Mouse (Mus musculus): ENCODE data around the gene Apba1.

The Apba1 gene

GRCm38 (mm10) chr19:23930826-23931225 lies 172.1 kb downstream of the Apba1 start:
- no peak for DNase-seq (ENCODE audit: low spot score in 2 of 2)

GRCm38 (mm10) chr19:23941422-23941949 lies 182.8 kb downstream of the Apba1 start:
- no peak for DNase-seq (ENCODE audit: low spot score in 2 of 2)

GRCm38 (mm10) chr19:23942886-23943285 lies 184.2 kb downstream of the Apba1 start:
- no peak for DNase-seq (ENCODE audit: low spot score in 2 of 2)

- no peak for DNase-seq (ENCODE audit: low spot score in 2 of 2)
Measured at GRCm38 (mm10) chr19:23946026-23946685, 187.5 kb downstream of the Apba1 start.

- no peak for DNase-seq (ENCODE audit: low spot score in 2 of 2)
Measured at GRCm38 (mm10) chr19:23946751-23947150, 188.1 kb downstream of the Apba1 start.

GRCm38 (mm10) chr19:23947871-23948270 lies 189.2 kb downstream of the Apba1 start:
- DNase-seq (ENCODE audit: low spot score in 2 of 2): no peak

GRCm38 (mm10) chr19:23948301-23949000 lies 189.8 kb downstream of the Apba1 start:
- DNase-seq (ENCODE audit: low spot score in 2 of 2): no peak

GRCm38 (mm10) chr19:23955461-23955860 lies 196.8 kb downstream of the Apba1 start:
- DNase-seq (ENCODE audit: low spot score in 2 of 2): no peak

GRCm38 (mm10) chr19:23956299-23956975 lies 197.8 kb downstream of the Apba1 start:
- DNase-seq (ENCODE audit: low spot score in 2 of 2): no peak

- DNase-seq (ENCODE audit: low spot score in 2 of 2): no peak
Measured at GRCm38 (mm10) chr19:23957563-23957962, 198.9 kb downstream of the Apba1 start.

- no peak for DNase-seq (ENCODE audit: low spot score in 2 of 2)
Measured at GRCm38 (mm10) chr19:23958925-23959324, 200.2 kb downstream of the Apba1 start.

GRCm38 (mm10) chr19:23959870-23960269 lies 201.2 kb downstream of the Apba1 start:
- no peak for DNase-seq (ENCODE audit: low spot score in 2 of 2)

GRCm38 (mm10) chr19:23960275-23960674 lies 201.6 kb downstream of the Apba1 start:
- DNase-seq (ENCODE audit: low spot score in 2 of 2): no peak

GRCm38 (mm10) chr19:23960831-23961447 lies 202.3 kb downstream of the Apba1 start:
- no peak for DNase-seq (ENCODE audit: low spot score in 2 of 2)

GRCm38 (mm10) chr19:23961516-23961915 lies 202.8 kb downstream of the Apba1 start:
- peak in 1 of 2 experiments; percentile 60 for DNase-seq (ENCODE audit: low spot score in 2 of 2)

- no peak for DNase-seq (ENCODE audit: low spot score in 2 of 2)
Measured at GRCm38 (mm10) chr19:23964401-23964910, 205.8 kb downstream of the Apba1 start.

GRCm38 (mm10) chr19:23966376-23966775 lies 207.7 kb downstream of the Apba1 start:
- DNase-seq (ENCODE audit: low spot score in 2 of 2): no peak

- peak in 1 of 2 experiments; percentile 23 for DNase-seq (ENCODE audit: low spot score in 2 of 2)
Measured at GRCm38 (mm10) chr19:23967156-23967555, 208.5 kb downstream of the Apba1 start.

GRCm38 (mm10) chr19:23968125-23968861 lies 209.6 kb downstream of the Apba1 start:
- DNase-seq (ENCODE audit: low spot score in 2 of 2): no peak

- DNase-seq (ENCODE audit: low spot score in 2 of 2): no peak
Measured at GRCm38 (mm10) chr19:23968862-23969225, 210.2 kb downstream of the Apba1 start.

GRCm38 (mm10) chr19:23970374-23970773 lies 211.7 kb downstream of the Apba1 start:
- DNase-seq (ENCODE audit: low spot score in 2 of 2): no peak

Data from frontal cortex, postnatal 25 days (tissue).